10 mouse cellular contexts compared by ENCODE assay signal in genomic region chr4:35138077-35138476, GRCm38 (mm10).
DNase-seq lines count a peak whose midpoint lies in the region.
"Had no signal": no experiment of that assay in that cellular context is flagged by ENCODE, and none has a peak within 500 bp of the region (broad histone marks: within the 10 kb centered on the region; RNA-seq: fewer than 3 reads in every experiment).

No protein-coding gene starts in this region.

- peak; percentile 22 to 32 for DNase-seq in spleen, adult 18-20 months
- no peak for DNase-seq in spleen, postnatal 14 days (ENCODE audit: low spot score in 2 of 2)
- DNase-seq in T-cell, adult 2 months (ENCODE audit: low spot score), result peak; percentile 20
- DNase-seq in naive thymus-derived CD4-positive, alpha-beta T cell, adult 2 months (ENCODE audit: low read depth), result peak; percentile 53
- no peak for DNase-seq in urinary bladder, postnatal 25 days (ENCODE audit: low spot score)
- DNase-seq in c-Kit-positive CD71-positive TER-119-positive erythroid progenitor cells, embryonic 14.5 days (ENCODE audit: low spot score), result no peak
- no peak for DNase-seq in layer of hippocampus, adult 11-12 months (ENCODE audit: low spot score)
- DNase-seq: gastrocnemius, adult 2 months; kidney, adult 8-10 months; lung, adult 2 months had no signal

Comparison
In these comparisons a context has a peak if more than half of its experiments do, and no peak if none do; other contexts are left out.
1. DNase-seq: peak in spleen, adult 18-20 months (2 of 2), T-cell, adult 2 months (single experiment) and naive thymus-derived CD4-positive, alpha-beta T cell, adult 2 months (single experiment); none in spleen, postnatal 14 days (0 of 2), urinary bladder, postnatal 25 days (single experiment), c-Kit-positive CD71-positive TER-119-positive erythroid progenitor cells, embryonic 14.5 days (single experiment) and layer of hippocampus, adult 11-12 months (single experiment).